Mouse (Mus musculus): ENCODE measurements around the gene Acadvl.

Acadvl gene

GRCm38 (mm10) chr11:69981141-69981762 is 34.0 kb downstream of the Acadvl start, which contains the start of gene Ctdnep1:
Gene Ctdnep1 (plus strand): TSS chr11:69981156.
- intact Hi-C loops (cut with DNase I) = no loop called here

- intact Hi-C loops (cut with DNase I) = no loop called here
Observed at GRCm38 (mm10) chr11:69980196-69981140, 34.7 kb downstream of the Acadvl start.

DNA sequence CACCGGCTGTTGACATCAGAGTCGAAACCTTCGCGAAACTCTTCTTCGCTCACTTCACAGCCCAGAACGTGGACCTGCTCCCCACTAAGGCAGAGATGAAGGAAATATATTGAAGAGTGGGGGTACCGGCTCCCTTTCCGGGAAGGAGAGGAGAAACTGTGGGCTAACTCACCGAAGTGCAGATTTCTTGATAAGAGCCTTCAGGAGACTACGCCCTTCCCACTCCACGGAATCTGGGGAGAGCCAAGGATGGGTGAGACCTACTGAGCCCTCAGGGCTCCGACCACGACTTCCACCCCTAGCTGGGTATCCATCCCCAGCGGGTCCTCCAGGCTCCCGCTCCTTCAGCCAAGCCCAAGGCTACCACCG is 35.4 kb downstream of the Acadvl start:
- intact Hi-C loops (cut with DNase I) = no loop called here

- intact Hi-C loops (cut with DNase I) = no loop called here
Observed at GRCm38 (mm10) chr11:69976271-69976670, 38.9 kb downstream of the Acadvl start.

- intact Hi-C loops (cut with DNase I) = no loop called here
Observed at GRCm38 (mm10) chr11:69974907-69975306, 40.3 kb downstream of the Acadvl start.

GRCm38 (mm10) chr11:69970775-69971174 is 44.4 kb downstream of the Acadvl start:
- intact Hi-C loops (cut with DNase I) = no loop called here

DNA sequence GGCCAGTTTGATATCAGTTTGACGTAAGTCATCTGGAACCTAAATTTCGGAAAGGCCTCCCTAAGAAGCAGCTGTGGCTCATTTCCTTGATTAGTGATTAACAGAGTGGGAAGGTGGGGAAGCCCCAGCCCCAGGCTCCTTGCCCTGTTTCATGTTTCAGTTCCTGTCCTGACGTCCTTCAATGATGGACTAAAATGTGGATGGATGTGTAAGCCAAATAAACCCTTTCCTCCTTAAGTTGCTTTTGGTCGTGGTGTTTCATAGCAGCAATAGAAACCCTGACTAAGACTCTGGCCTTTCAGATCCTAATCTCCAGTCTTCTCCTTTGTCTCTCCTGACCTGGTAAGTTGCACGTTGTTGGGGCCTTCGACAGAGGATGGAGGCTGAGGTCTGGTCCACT is 45.0 kb downstream of the Acadvl start:
- intact Hi-C loops (cut with DNase I) = no loop called here

DNA sequence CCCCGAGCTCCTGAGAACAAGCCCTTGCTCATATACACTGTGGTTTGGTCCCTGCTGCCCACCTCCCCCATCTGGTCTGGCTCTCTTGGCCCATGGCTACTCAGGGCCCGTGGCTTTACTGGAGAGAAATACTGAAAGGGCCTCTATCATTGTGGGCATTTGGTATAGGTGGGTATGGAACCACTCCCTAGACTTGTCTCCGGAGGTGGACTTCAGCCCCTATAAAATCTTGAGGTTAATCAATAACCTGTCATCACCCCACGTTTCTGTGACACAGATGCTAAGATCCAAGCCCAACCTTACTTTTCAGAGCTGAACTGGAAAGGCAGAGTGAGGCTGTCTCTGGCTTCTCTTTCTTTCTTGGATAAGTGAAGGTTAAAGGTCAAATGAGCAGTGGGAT is 46.4 kb downstream of the Acadvl start:
- intact Hi-C loops (cut with DNase I) = no loop called here

- intact Hi-C loops (cut with DNase I) = no loop called here
Observed at GRCm38 (mm10) chr11:69966860-69967517, 48.2 kb downstream of the Acadvl start.

DNA sequence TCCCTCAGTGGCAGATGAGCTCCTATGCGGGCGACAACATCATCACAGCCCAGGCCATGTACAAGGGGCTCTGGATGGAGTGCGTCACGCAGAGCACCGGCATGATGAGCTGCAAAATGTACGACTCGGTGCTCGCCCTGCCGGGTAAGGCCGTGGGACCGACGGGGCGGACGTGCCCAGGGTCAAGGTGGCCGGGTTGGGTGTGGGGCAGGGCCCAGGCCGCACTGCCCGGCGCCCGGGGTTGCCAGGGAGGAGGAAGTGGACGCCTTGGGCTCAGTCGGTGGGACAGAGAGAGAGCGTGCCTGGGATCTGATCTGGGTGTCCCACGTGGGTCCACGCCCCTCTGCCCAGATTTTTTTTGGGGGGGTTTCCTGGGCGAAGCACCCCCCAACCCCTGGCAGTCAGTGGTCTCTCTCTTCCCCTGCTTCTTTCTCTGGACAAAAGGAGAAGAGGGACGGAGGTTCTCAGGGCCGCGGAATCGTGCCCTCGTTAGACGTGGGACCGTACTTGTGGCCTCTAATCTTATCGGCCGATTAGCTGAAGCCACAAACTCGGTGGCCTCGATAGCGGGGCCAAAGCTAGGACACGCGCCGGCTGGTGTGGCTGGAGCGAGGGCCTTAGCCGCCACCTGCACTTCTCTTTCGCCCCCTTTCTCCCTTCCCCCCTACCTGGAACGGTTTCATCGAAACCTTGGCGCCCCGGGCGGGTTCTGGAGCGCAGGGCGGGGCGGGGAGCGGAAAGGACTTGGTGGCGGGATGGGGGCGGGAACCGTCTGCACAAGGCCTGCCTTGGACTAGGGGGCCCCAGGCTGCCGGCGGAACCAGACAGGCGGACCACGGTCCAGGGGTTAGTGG is 49.0 kb downstream of the Acadvl start:
- intact Hi-C loops (cut with DNase I) = no loop called here

- intact Hi-C loops (cut with DNase I) = no loop called here
Observed at GRCm38 (mm10) chr11:69965271-69966005, 49.8 kb downstream of the Acadvl start.

DNA sequence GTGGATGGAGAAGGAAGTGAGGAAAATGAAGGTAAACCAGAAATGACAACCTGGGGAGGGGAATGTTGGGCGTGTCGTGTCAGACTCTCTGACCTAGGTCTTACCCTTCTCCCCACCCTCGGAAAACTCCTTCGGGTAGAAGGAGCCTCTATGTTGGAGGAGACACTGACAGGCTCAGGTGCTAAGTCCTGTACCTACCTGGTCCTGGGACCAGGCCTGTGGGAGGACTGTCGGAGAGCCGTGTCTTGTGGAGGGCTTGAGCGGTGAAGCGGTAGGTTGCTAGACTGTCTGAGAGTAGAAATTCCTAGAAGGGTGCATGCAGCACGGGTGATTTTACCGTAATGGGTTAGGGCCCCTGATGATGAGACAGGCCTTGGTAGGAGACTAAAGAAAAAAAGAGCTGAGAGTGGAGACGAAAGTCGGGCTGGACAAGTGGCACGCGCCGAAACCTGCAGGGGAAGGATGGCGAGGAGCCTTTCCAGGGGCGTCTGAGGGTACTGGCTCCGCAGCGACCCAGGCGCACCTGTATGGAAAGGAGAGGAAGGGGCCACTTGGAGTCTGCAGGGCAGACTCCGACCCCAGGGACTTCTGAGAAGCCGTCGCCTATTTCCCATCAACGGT is 50.5 kb downstream of the Acadvl start, which contains the start of gene Cldn7:
TSS of gene Cldn7 (plus strand) at position 130 of the 621 bp plus-strand sequence.
- intact Hi-C loops (cut with DNase I) = no loop called here

DNA sequence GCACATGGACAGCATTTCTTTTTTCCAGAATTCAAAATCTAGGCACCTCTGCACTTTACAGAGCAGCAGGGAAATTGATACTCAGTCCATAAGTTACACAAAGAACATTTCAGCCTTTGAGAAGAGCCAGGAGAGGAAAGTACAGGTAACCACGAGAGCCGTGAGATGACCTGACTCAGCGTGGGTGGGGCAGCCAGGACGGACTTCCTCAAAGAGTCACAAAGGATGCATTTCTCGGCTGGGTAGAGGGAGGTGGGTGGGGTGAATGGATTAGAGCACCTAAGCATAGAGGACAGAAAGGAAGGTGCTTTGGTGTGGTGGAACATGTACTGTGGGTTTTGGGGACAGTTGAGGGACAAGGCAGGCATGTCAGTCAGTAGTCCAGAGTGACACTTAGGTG is 53.4 kb downstream of the Acadvl start:
- intact Hi-C loops (cut with DNase I) = no loop called here

DNA sequence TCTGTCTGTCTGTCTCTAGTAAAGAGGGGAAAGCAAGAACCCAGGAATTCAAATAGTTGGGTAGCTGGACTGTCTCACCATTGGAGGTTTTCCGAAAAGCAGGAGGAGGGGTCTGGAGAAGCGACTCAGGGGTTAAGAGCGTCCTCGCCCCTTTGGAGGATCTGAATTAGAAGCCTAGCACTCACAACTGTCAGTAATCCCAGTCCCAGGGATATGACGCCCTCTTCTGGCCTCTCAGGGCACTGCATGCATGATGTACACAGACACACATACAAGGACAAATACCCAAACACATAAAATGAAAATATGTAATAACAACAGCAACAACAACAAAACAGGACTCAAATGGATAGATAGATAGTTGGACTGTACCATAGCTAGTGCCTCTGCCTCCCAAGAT is 54.6 kb downstream of the Acadvl start:
- intact Hi-C loops (cut with DNase I) = no loop called here

Small RNA genes within 50 kb of the gene (microRNA-seq; reads per million reads assigned to microRNA genes)
- gene Gm44349 (0 reads per million in 2 experiments), gene Mir324 (1,323 to 1,988 reads per million in 2 experiments)
